Mouse (Mus musculus) heart, postnatal 0 days (tissue): Measurements from ENCODE around the gene Rpl22.

Source experiments
- CTCF ChIP-seq: IDR thresholded peaks from 2 replicates; pipeline ENCODE4 v1.5.1; 2016; ENCODE audit warnings: antibody characterized with exemption, control low read depth, low read depth
- EP300 ChIP-seq: IDR thresholded peaks from 2 replicates; pipeline ENCODE4 v1.6.1; 2016; ENCODE audit warnings: antibody characterized with exemption, low read depth

GRCm38 (mm10) chr4:152351422-152352305 lies 26.1 kb downstream of the Rpl22 start:
- TF ChIP-seq EP300 (no peak), CTCF (no peak)
